ENCODE assay signal across 8 mouse cellular contexts in the genomic region with DNA sequence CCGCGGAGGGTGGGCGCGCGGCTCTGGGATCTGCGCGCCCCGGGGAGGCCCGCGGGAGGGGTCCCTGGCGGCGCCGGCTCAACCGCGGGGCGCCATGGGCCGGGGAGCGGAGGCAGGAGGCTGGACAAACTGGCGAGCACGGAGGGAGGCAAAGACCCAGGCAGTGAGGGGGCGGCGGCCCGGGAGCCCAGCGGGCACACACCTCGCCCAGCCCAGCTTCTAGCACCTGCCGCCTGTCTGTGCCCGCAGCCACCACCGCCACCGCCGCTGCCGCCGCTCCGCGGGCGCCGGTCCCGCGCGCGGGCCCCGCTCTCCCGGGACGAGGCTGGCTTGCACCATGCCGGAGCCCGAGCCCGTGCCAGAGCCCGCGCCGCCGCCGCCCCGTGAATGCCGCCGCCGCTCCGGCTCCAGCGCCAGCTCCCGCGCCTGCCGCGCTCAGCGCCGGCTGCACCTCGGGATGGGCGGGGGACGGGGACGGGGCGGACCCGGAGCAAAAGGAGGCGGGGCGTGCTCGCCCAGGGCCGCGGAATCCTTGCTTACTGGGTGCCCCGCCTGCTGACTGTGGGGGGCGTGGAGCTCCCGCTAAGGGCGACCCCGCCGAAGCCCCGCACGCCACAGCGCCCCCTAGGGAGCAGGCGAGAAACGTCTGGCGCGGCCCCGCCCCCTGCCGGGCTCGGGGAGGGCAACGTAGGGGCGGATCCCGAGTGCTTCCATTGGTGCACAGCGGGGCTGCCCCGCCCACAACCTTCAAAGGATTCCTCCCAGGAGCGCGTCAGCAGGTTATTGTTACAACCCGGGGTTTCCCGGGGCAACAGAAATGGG. TPM values are rescaled to one million over a fixed set of nuclear protein-coding genes. Genes with fewer than 3 reads are reported as not detected.
DNase-seq lines count a peak whose midpoint lies in the region; ATAC-seq and TF ChIP-seq lines count a peak whose summit lies in the region.

Gene Foxo6, minus strand, starts transcription at position 60 of the 822 bp plus-strand sequence.

- H3K4me1 ChIP-seq in MEL (ENCODE audit: control insufficient read depth in 1 of 2, insufficient read depth in 2 of 2, low read length in 2 of 2) = peaks cover 2 to 7% of the 10 kb centered on the region in 2 experiments
- no peaks in the 10 kb centered on the region for H3K4me1 ChIP-seq in cerebellum, adult 2 months (ENCODE audit: control insufficient read depth, insufficient read depth, low read length)
- H3K4me1 ChIP-seq in forebrain, postnatal 0 days (ENCODE audit: insufficient read depth) = peaks cover 14% of the 10 kb centered on the region
- peaks cover 32% of the 10 kb centered on the region for H3K4me1 ChIP-seq in lung, embryonic 15.5 days

- ATAC-seq in forebrain, postnatal 0 days = peak; percentile 89
- ATAC-seq in lung, embryonic 15.5 days (ENCODE audit: borderline replicate concordance, extremely low read depth, low FRiP score, low TSS enrichment) = peak; percentile 84

- peak within 1 kb of the TSS; percentile 31 to 57; a peak in 3 of 4 replicates for H3K4me3 ChIP-seq in MEL (ENCODE audit: control insufficient read depth in 1 of 2, insufficient read depth in 1 of 2, low read depth in 2 of 2, low read length in 2 of 2)
- peak within 1 kb of the TSS; percentile 56 for H3K4me3 ChIP-seq in cerebellum, adult 2 months (replicated peaks; ENCODE audit: insufficient read depth, low read depth, low read length)
- H3K4me3 ChIP-seq in forebrain, postnatal 0 days (ENCODE audit: low read depth, low read length) = peak within 1 kb of the TSS; percentile 85
- H3K4me3 ChIP-seq in lung, embryonic 15.5 days = peak within 1 kb of the TSS; percentile 54

- peaks cover 2 to 10% of the 10 kb centered on the region in 2 experiments; a peak in 3 of 4 replicates for H3K27me3 ChIP-seq in MEL (ENCODE audit: control insufficient read depth in 1 of 2, insufficient read depth in 2 of 2, low read length in 2 of 2)
- H3K27me3 ChIP-seq in cerebellum, adult 2 months (ENCODE audit: control insufficient read depth, insufficient read depth, low read length) = no peaks in the 10 kb centered on the region; the same call in 1 of the 2 replicates
- no peaks in the 10 kb centered on the region for H3K27me3 ChIP-seq in forebrain, postnatal 0 days (ENCODE audit: insufficient read depth, low read length)
- peaks cover 58% of the 10 kb centered on the region for H3K27me3 ChIP-seq in lung, embryonic 15.5 days

- no peaks in the 10 kb centered on the region for H3K79me2 ChIP-seq in MEL (ENCODE audit: control insufficient read depth, insufficient read depth, low read length, poor library complexity)

- peak within 1 kb of the TSS; percentile 66 for H3K9ac ChIP-seq in MEL (ENCODE audit: control insufficient read depth, low read depth, low read length, poor library complexity, severe bottlenecking)
- H3K9ac ChIP-seq in forebrain, postnatal 0 days = peak within 1 kb of the TSS; percentile 85
- H3K9ac ChIP-seq in lung, embryonic 15.5 days = peak within 1 kb of the TSS; percentile 41

- no peak within 1 kb of the TSS for H3K27ac ChIP-seq in MEL (ENCODE audit: control insufficient read depth, low read depth, low read length)
- no peak within 1 kb of the TSS for H3K27ac ChIP-seq in cerebellum, adult 2 months (ENCODE audit: insufficient read depth, low read length)
- H3K27ac ChIP-seq in forebrain, postnatal 0 days (ENCODE audit: low read depth, low read length) = peak within 1 kb of the TSS; percentile 90
- H3K27ac ChIP-seq in lung, embryonic 15.5 days = 0 out of 2 replicates have a peak within 1 kb of the TSS, but pooled peaks have one; percentile 9

- TF ChIP-seq CTCF in MEL (IDR thresholded peaks at IDR 0.05 in 2 of 3, conservative IDR thresholded peaks at IDR 0.05 in 1 of 3; ENCODE audit: control insufficient read depth in 1 of 3, insufficient read depth in 1 of 3, low read depth in 2 of 3, low read length in 3 of 3, poor library complexity in 1 of 3, severe bottlenecking in 1 of 3) = peak; percentile 43 to 86 (median 80); a peak in 5 of 6 replicates
- TF ChIP-seq CTCF in cerebellum, adult 2 months (IDR thresholded peaks at IDR 0.05; ENCODE audit: borderline replicate concordance, insufficient read depth, low read depth, low read length) = peak; percentile 33; the same call in 1 of the 2 replicates
- TF ChIP-seq CTCF in forebrain, postnatal 0 days (IDR thresholded peaks at IDR 0.05; ENCODE audit: low read depth) = peak; percentile 94

- peak within 1 kb of the TSS; percentile 92 for H3K4me2 ChIP-seq in forebrain, postnatal 0 days (ENCODE audit: low read depth)
- H3K4me2 ChIP-seq in lung, embryonic 15.5 days = peak within 1 kb of the TSS; percentile 99

- TF ChIP-seq POLR2A in MEL (IDR thresholded peaks at IDR 0.05; ENCODE audit: control insufficient read depth in 1 of 2, insufficient read depth in 1 of 2, low read depth in 1 of 2, low read length in 2 of 2, poor library complexity in 1 of 2) = no peak
- no peak for TF ChIP-seq POLR2A in cerebellum, adult 2 months (IDR thresholded peaks at IDR 0.05; ENCODE audit: borderline replicate concordance, insufficient read depth, low read length)

- H3K36me3 ChIP-seq in MEL (ENCODE audit: control insufficient read depth in 1 of 2, insufficient read depth in 2 of 2, low read length in 2 of 2) = peaks cover 0 to 2% of the 10 kb centered on the region in 2 experiments; a peak in 1 of 4 replicates
- no peaks in the 10 kb centered on the region for H3K36me3 ChIP-seq in forebrain, postnatal 0 days (ENCODE audit: insufficient read depth)
- no peaks in the 10 kb centered on the region for H3K36me3 ChIP-seq in lung, embryonic 15.5 days

- no peak for TF ChIP-seq RAD21 in MEL (IDR thresholded peaks at IDR 0.05; ENCODE audit: low read depth, low read length)

- under 1% methylated on average over 90 of the region's 99 CpGs for WGBS in cerebellum, adult 2 months
- WGBS in forebrain, postnatal 0 days = 3% methylated on average over 79 of the region's 99 CpGs
- under 1% methylated on average over 89 of the region's 99 CpGs for WGBS in lung, embryonic 15.5 days

- no peaks in the 10 kb centered on the region for H3K9me3 ChIP-seq in MEL (replicated peaks; ENCODE audit: insufficient read depth, low read length)
- H3K9me3 ChIP-seq in forebrain, postnatal 0 days (ENCODE audit: low read length) = no peaks in the 10 kb centered on the region
- no peaks in the 10 kb centered on the region for H3K9me3 ChIP-seq in lung, embryonic 15.5 days

- DNase-seq in MEL (ENCODE audit: low read depth, low spot score) = peak; percentile 95
- peak; percentile 86 for DNase-seq in cerebellum, adult 2 months
- peak; percentile 98 for DNase-seq in forebrain, postnatal 0 days
- DNase-seq in heart, postnatal 4 days = peak; percentile 98
- peak; percentile 96 to 97 for DNase-seq in layer of hippocampus, adult 8-10 months (ENCODE audit: low spot score in 2 of 2)
- DNase-seq in ovary, postnatal 10 days (ENCODE audit: low spot score) = peak; percentile 98
- DNase-seq in thymus, postnatal 10 days (ENCODE audit: low spot score in 2 of 2) = peak; percentile 89 to 93

- no peak for TF ChIP-seq EP300 in MEL (IDR thresholded peaks at IDR 0.05; ENCODE audit: low read depth in 1 of 2, low read length in 2 of 2)

TF ChIP-seq in MEL, 35 proteins besides CTCF, POLR2A, EP300 and RAD21:
- TF ChIP-seq USF2 (IDR thresholded peaks at IDR 0.05; ENCODE audit: borderline replicate concordance in 1 of 2, insufficient read depth in 1 of 2, low read depth in 1 of 2, low read length in 2 of 2) (no peak), MXI1 (IDR thresholded peaks at IDR 0.05; ENCODE audit: low read depth, low read length) (peak; percentile 21; the same call in 1 of the 2 replicates), HCFC1 (IDR thresholded peaks at IDR 0.05; ENCODE audit: low read depth, low read length) (no peak; the same call in 1 of the 2 replicates), SMC3 (IDR thresholded peaks at IDR 0.05; ENCODE audit: low read depth, low read length) (no peak), POLR2AphosphoS2 (IDR thresholded peaks at IDR 0.05; ENCODE audit: low read length) (no peak), CHD1 (IDR thresholded peaks at IDR 0.05; ENCODE audit: low read depth, low read length) (no peak), TBP (IDR thresholded peaks at IDR 0.05; ENCODE audit: low read depth, low read length) (no peak), MYB (IDR thresholded peaks at IDR 0.05; ENCODE audit: low read depth, low read length) (no peak), MYC (IDR thresholded peaks at IDR 0.05; ENCODE audit: low read depth, low read length) (no peak), ELF1 (IDR thresholded peaks at IDR 0.05; ENCODE audit: low read depth, low read length) (0 out of 2 replicates have a peak, but pooled peaks have one; percentile 25)

RNA-seq across cellular contexts. Expression of gene Foxo6, which starts in this region (rescaled TPM):
- 0.23 and 0.31 TPM in 2 replicates for total RNA-seq in MEL (2012; rRNA removed)
- polyA plus RNA-seq in MEL (2012; ENCODE audit: insufficient read depth in 1 of 2, insufficient read length in 2 of 2, low read depth in 1 of 2, low replicate concordance in 2 of 2, missing spikeins in 1 of 2) = 1 to 10 TPM in 1 of 2 experiments, not detected in 1; 3.4 TPM
- polyA plus RNA-seq in cerebellum, adult 2 months (2012; rRNA removed) = 1.9 and 2.0 TPM in 2 replicates
- total RNA-seq in forebrain, postnatal 0 days (2014; rRNA removed) = 40.8 and 44.0 TPM in 2 replicates
- polyA plus RNA-seq in forebrain, postnatal 0 days (2015; fragmentation: Nextera tagmentation; extraction: Ambion mirVana) = 3.5 and 3.6 TPM in 2 replicates
- total RNA-seq in heart, postnatal 4 days (2021) = 1 to 10 TPM; 6.1 to 8.3 TPM
- total RNA-seq in layer of hippocampus, adult 8-10 months (2022) = 10 to 100 TPM; 26.3 to 35.6 (median 28.9) TPM
- 0.10 and 0.25 TPM in 2 replicates for polyA plus RNA-seq in lung, embryonic 15.5 days (2015; fragmentation: Nextera tagmentation; extraction: Ambion mirVana)

Comparison
In these comparisons a context has a peak if more than half of its experiments do, and no peak if none do; other contexts are left out.
1. Peak in ATAC-seq, H3K4me3 ChIP-seq, H3K27ac ChIP-seq, H3K9ac ChIP-seq and H3K4me2 ChIP-seq in lung, embryonic 15.5 days; RNA of the gene not detected or under 1 TPM.
2. CTCF ChIP-seq: peak in every context shown above with its lines; median percentile 94 in forebrain, postnatal 0 days; 80 in MEL; 33 in cerebellum, adult 2 months.